Mouse (Mus musculus) adipocyte (in vitro differentiated cells): ENCODE measurements around the gene Hist2h3c1.
"Not testable (repeated sequence)": the region's sequence is repeated elsewhere in the genome, so short reads cannot be mapped to it uniquely, and the experiment has no call there.

Experiments used
- DNase-seq: peaks from one replicate; pipeline ENCODE4 v3.0.0-alpha.2; 2016; ENCODE audit warnings: low spot score

Gene Hist2h3c1

DNA sequence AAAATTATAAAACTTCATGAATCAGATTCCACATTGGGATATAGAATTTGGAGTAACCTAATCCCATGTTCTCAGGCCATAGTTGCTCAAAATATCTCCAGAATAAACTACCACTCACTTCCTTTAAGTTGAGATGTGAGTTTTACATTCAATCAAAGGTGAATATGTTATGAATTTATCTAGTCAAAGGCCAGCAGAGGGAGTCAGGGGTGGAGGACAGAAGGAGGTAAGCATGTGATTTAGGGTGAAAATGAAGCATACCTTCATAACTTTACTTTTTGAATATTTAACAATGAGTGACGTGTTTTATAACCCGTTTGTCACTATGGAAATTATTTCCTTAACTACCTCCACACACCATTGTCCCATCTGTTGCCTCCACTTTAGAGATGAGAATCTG lies 11.6 kb upstream of the Hist2h3c1 start:
- no peak for DNase-seq

DNA sequence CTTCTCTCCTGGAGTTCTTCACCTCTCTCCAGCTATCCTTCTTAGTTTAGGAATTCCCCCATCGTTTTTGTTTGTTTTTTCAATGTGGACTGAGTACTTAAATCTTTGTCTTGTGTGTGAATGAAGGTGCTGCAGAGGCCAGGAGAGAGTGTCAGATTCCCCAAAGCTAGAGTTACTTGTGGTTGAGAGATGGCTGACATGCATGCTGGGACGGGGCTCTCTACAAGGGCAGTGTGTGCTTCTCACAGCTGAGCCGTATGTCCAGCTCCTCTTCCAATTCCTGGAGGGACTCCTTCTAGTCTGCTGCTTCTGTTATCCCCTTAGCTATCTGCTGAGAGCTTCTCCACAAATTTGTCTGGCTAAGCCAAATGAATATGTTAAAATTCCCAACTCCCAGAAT lies 10.6 kb upstream of the Hist2h3c1 start:
- no peak for DNase-seq

DNA sequence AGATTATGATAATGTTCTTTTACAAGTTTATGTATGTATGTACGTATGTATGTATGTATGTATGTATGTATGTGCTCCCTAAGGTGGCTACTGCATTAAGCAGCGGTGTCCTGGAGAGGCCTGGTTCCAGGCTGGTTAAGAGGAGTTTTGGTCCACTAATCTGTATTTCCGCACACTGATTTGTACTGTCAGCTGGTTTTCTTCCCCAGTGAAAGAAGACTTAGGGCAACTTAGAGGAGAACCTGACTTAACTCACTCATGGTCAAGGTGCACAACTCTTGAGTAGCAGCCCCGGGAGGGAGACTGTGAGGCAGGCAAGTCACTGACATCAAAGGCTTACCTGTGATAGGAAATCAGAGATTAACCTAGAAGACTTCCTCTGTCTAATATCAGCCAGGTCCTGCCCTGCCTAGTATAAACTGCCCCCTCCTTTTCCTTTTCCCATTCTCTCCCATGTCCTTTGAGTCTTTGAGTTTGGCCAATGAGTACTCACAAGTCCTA lies 9.6 kb upstream of the Hist2h3c1 start:
- DNase-seq: no peak

DNA sequence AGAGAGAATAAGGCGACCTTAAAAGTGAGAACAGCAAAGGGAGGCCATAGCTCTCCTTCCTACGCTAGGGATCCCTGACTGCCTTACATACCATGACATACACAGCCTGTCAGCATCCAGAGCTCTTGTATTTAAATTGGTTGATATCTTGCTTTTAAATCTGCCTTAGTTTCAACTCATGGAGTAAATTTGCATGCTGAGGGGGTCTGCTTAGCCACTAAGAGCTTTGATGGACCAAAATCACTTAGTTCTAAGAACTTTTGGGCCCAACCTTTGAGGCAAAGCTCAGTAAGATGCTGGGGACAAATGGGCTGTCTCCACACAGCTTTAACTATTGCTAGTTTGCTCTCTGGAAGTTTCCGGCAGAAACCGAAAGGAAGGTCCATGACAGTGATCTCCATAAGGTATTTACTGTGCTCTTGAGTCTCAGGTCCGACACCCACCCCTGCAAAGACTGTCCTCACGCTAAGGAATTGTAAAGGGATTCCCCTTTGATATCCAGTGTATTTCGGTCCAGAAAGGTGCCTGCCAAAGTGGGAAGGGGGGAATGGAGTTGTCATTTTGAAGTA lies 9.1 kb upstream of the Hist2h3c1 start:
- DNase-seq: no peak

DNA sequence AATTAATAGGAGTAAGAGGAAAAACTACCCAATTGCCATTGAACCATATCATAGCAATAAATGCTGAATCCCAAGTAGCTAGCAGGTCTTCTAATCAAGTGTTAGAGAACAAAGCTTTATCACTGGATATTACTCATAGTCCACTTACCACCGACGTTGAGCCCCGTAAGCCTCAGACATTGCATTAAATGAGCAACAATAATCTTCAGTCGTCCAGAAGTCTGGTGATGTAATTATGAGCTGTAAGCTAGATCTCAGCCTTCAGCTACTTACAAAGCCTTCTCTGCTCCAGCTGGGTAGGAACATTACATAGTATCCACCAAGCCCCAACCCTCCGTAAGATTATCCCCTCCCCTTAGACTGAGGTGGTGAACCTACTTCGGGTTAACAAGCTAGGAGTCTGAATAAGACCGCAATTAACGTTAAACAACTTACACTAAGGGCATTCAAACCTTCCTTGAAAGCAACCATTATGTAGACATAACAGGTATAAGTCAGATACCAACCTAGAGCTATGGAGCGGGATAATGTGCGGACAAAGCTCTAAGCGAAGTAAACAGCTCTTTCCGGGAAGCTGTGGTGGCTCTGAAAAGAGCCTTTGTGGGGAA lies 8.5 kb upstream of the Hist2h3c1 start:
- peak; percentile 35 for DNase-seq

DNA sequence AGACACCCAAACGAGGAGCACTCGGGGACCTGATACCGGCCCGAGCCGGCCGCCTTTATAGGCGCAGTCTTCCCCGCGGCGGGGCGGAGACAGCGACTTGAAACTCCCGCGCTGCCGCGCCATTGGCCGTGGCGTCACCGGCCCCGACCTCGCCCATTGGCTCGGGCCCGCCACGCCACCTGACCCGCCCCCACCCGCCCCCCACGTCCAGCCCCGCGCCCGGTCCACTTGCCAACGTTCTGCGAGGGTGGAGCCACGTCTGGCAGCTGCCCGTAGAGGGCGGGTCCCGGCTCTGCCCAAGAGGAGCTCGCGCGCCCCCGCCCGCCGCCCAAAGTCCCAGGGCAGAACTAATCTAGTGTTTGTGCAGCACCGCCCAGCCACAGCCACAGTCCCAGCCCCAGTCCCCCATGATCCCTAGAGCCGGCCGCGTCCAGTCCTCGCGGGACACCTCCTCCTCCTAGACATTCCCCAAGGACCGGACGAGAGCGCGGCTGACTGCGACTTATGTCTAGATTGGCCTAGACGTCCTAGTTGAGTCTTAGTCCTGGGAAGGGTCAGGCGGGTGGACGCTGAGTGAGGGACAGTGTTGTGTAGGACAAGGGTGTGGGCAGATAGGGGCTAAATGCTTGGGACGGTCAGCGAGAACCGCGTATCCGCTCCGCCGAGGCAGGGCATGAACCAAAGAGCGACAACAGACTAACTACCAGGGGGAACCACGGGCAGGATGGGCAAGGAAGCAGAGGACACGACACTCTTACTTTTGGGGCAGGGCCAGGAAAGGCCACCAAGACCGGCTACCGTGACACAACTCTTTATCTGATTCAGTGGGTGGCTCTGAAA lies 7.3 kb upstream of the Hist2h3c1 start, which contains the start of gene Hist2h3c2:
TSS of gene Hist2h3c2 (minus strand) at position 174 of the 840 bp plus-strand sequence.
- DNase-seq: not testable (repeated sequence)

DNA sequence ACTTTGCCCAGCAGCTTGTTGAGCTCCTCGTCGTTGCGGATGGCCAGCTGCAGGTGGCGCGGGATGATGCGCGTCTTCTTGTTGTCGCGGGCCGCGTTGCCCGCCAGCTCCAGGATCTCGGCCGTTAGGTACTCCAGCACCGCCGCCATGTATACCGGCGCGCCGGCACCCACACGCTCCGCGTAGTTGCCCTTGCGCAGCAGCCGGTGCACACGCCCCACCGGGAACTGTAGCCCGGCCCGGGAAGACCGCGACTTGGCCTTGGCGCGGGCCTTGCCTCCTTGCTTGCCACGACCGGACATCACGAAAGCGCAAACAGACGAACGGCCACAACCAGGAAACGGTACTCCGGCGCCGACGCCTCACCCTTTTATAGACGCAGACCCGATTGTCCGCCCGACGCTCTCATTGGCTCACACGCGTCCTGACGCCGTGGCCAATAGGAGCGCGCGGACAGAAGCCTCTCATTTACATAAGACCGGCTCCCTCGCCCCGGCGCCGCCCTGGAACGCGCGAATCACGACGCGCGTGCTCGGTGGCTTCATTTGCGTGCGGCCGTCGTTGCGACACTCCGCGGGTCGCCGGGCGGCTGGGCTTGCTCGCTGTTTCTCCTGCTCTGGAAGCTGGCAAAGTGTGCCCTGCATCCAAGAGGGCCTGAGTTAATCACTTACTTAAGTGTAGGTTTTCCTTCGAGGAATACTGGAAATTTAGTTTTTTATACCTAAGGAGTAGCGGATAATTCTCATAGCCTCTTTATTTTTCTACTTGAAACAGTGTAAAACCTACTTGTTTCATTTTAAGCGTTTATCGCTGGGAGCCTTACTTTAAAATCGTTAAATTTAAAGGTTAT lies 6.3 kb upstream of the Hist2h3c1 start, which contains the start of gene Hist2h2aa2:
TSS of gene Hist2h2aa2 (minus strand) at position 328 of the 850 bp plus-strand sequence.
- DNase-seq: peak; percentile 64

DNA sequence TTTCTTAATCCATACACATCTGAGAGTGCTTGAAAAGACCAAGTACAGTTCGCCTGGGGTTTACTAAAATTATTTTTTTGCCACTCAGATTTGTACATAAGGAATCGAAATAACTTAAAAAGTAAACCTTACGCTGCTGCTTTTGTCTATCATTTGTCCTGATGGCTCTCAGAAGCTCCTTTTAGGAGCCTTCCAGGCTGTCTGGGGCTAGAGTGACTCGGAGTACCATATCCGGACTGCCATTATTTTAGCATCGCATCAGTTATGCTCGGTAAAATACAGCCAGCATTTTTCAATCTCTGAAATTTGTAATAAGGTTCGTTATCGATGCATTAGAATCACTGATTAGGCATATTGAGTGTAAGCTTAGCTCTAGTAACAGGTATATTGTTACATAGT lies 5.7 kb upstream of the Hist2h3c1 start:
- no peak for DNase-seq

DNA sequence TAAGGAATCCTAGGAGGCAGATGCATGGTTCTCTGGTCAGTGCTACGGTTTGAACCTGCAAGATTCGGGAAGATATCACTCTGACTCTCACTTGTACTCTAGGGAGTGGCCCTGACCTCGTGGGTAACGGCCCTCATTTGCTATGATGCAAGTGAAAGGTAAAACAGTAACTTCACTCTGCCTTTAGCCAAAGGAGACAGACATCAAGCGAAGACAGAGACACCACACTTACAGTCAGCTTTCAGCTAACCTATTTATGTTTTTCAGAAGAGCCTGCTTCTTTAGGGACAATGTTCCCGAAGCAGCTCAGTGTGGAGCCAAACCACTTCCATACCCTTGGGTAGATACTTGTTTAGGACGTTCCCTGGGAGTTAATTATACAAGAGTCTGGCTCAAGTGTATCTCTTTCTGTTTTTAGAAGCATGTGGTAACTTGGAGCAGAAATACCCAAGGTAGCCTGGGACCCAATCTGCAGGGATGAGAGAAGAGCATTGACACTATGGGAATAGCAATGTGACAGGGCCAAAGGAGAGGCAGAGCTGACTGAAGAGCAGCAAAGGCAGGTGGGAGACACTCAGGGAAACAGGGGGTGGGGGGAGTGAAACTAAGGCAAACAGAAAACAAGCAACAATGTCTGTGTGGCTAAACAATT lies 2.4 kb upstream of the Hist2h3c1 start:
- peak; percentile 43 for DNase-seq

DNA sequence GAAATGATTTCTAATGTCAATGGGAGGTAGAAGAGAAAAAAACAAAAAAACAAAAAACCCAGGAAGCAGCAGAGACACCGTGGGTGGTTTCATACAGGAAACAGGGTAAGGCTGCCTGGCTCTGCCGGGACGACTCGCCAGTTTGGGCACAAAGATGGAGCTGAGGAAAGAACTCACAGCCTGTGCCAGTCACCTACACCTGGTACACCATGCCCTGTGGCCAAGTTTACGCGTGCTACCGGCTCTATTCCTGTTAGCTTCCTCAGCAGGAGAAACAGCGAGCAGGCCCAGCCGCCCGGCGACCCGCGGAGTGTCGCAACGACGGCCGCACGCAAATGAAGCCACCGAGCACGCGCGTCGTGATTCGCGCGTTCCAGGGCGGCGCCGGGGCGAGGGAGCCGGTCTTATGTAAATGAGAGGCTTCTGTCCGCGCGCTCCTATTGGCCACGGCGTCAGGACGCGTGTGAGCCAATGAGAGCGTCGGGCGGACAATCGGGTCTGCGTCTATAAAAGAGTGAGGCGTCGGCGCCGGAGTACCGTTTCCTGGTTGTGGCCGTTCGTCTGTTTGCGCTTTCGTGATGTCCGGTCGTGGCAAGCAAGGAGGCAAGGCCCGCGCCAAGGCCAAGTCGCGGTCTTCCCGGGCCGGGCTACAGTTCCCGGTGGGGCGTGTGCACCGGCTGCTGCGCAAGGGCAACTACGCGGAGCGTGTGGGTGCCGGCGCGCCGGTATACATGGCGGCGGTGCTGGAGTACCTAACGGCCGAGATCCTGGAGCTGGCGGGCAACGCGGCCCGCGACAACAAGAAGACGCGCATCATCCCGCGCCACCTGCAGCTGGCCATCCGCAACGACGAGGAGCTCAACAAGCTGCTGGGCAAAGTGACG lies 1.2 kb upstream of the Hist2h3c1 start, which contains the start of gene Hist2h2aa1:
TSS of gene Hist2h2aa1 (plus strand) at position 495 of the 884 bp plus-strand sequence.
- peak; percentile 82 for DNase-seq

DNA sequence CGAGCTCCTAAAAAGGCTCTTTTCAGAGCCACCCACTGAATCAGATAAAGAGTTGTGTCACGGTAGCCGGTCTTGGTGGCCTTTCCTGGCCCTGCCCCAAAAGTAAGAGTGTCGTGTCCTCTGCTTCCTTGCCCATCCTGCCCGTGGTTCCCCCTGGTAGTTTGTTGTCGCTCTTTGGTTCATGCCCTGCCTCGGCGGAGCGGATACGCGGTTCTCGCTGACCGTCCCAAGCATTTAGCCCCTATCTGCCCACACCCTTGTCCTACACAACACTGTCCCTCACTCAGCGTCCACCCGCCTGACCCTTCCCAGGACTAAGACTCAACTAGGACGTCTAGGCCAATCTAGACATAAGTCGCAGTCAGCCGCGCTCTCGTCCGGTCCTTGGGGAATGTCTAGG lies 467 bp upstream of the Hist2h3c1 start:
- DNase-seq: not testable (repeated sequence)

DNA sequence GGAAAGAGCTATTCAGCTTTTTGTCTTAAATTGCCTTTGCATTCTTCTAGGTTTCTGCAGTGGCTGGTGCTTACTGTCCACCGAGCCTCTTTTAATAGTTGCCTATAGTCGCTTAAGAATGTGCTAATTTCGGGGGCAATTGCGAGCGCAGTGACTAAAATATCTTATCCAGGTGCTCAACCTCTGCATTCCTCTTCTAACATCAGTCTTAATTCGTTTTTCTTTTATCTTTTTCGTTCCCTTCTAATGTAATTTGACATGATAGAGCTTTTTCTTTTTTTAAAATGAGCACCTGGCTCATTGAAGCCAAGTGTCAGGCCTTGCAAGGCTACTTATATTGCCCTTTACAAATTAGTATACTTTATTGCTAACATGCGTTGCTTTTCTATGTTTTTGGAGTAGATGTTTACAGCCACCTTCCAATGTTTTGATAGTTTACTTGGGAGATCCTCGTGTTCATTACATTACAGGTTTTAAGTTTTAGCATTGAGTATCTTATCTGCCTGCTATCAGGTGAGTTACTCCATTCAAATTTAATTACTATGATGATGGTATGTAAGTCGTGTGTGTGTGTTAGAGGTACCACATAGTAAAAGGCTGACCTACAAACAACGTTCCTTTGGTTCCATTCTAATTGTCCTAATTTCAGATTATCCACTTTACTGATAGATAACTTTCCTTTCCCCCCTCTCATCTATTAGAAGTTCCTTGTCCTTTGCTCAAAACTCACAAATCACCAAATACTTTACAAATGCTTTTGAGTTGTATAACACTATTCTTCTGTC lies 1.1 kb downstream of the Hist2h3c1 start:
- DNase-seq: no peak

DNA sequence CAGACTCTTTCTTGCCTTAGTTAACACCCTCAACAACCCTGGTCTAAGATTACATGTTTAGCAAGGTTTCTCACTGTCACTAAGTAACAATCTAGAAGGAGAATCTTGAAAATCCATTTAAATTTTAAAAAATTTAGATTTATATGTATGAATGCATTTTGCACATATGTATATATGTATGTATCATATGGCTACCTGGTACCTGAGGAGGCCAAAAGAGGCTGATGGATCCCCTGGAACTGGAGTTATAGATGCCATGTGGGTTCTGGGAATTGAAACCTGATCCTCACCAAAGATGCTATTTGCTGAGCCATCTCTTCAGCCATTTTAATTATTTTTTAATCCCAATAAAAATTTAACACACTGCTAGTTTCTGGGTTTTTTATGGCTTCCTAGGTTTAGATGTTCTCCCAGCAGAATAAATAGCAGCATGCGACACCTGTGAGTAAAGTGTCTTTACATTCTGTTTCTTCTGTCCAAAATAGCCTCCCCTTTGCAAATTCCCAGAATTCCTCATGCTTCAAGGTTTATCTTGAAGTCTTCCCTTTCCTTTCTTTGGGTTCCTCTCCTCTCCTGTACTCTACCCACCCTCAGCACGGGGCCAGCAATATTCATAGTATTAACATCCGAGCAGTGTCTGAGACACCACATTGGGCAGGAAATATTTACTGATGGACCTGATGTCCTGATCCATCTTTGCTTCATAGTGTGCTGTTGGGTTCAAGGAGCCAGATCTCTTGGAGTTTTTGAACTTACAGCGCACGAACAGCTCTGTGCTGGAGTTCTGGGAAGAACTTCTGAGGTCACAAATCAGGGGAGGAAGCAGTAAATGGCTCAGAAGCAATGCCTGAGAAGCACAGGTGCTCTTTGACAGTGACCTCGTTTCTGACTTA lies 1.9 kb downstream of the Hist2h3c1 start:
- DNase-seq: no peak

DNA sequence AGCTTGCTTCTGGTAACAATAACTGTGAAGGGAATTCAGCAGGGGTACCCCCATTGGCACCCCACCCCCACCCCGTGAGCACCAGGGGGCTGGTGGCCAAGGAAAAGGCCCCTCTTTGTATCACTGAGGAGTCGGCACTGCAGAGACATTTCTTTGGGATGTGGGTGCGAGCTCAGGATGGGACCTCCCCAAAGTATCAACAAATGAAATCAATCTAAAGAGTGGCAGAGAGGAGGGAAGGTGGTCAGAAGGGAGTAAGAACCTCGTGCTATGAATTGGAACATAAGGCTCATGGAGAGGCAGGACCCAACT lies 2.5 kb downstream of the Hist2h3c1 start:
- no peak for DNase-seq

DNA sequence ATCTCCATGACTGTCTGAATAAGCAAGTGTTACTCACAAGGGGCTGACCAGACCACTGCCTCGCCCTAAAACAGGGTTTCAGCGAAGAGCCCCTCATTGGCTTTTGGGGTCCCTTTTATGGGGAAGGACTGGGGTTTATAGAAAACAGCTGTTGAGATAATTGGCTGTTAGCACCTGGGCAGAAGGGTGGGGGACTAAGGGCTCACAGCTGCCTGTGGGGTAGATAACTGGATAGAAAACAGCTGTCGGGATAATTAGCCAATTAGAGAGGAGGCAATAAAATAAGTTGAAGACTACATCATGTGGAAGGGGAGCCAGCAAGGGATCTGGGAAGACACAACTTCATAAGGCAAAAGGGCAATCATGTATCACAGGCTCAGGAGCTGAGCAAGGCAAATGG lies 4.4 kb downstream of the Hist2h3c1 start:
- no peak for DNase-seq

DNA sequence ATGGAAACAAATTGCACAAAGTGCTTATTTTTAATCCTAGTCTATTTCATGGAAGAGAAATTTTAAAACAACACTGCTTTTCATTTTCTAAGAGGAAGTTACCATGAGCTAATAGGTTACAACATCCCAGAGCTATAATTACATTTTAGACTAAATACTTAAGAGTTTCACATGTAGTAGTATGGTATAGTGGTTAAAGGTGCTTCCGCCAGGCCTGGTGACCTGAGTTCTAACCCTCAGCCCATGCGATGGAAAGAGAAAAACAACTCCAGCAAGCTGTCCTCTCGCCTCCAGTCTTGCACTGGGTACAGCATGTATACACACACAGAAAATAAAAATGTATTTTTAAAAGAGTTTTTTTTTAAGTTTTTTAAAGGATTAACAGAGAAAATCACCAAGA lies 5.3 kb downstream of the Hist2h3c1 start:
- DNase-seq: no peak

DNA sequence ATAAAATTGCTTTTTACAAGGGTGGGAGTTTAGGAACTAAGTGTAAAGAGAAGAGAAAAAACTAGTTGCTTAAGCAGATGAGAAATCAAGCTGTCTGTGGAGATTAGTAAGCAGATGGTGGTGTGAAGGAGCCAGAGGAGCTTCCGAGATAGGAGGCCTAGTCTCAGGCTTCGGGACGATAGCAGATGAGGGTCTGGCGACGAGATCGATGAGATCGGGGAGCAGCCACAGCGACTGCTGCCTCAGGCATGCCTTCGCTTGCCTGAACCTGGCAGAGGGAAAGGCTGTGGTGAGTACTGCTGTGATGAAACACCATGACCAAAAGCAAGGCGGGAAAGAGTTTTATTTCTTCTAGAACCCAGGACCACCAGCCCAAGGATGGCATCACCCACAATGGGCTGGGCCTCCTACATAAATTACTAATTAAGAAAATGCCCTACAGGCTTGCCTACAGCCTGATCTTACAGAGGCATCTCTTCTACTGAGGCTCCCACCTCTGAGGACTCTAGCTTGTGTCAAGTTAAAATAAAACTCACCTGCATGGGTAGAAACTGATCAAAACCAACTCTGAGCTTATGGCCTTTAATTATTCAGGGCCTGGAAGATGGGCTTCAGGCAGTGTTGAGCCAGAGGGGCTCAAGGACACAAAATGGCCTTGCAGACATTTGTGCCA lies 8.3 kb downstream of the Hist2h3c1 start:
- no peak for DNase-seq
